Mouse (Mus musculus): ENCODE data around the gene Wdr64. TPM values are rescaled to one million over a fixed set of nuclear protein-coding genes. Genes with fewer than 3 reads are reported as not detected.

Wdr64 gene
- total and polyA plus RNA-seq, 2 experiments from 2014 or later, result not detected

GRCm38 (mm10) chr1:175673563-175674325, 24.6 kb upstream of the Wdr64 start:
- no peak overlapping the region for H3K4me3 ChIP-seq (ENCODE audit: low read length)
- 71% methylated on average over 7 of the region's 7 CpGs for WGBS
- DNase-seq (ENCODE audit: low spot score) (no peak), ATAC-seq (no peak)
- H3K36me3 ChIP-seq (ENCODE audit: insufficient read depth, low read length), result no peaks in the 10 kb centered on the region
- no peak overlapping the region for H3K27ac ChIP-seq
- no peaks in the 10 kb centered on the region for H3K9me3 ChIP-seq (ENCODE audit: low read length)
- no peak overlapping the region for H3K4me2 ChIP-seq (ENCODE audit: low read depth, low read length)
- no peak for TF ChIP-seq CTCF (IDR thresholded peaks at IDR 0.05; ENCODE audit: low read depth)
- no peaks in the 10 kb centered on the region for H3K27me3 ChIP-seq (ENCODE audit: insufficient read depth, low read length)
- no peak overlapping the region for H3K9ac ChIP-seq (replicated peaks; ENCODE audit: low read length)
- H3K4me1 ChIP-seq (ENCODE audit: insufficient read depth, low read length), result no peaks in the 10 kb centered on the region

GRCm38 (mm10) chr1:175675116-175675515, 23.3 kb upstream of the Wdr64 start:
- WGBS, result 80% methylated on average over 6 of the region's 6 CpGs
- DNase-seq (ENCODE audit: low spot score), result no peak
- Histone ChIP-seq H3K9ac (replicated peaks; ENCODE audit: low read length) (no peak overlapping the region), H3K4me3 (ENCODE audit: low read length) (no peak overlapping the region), H3K27ac (no peak overlapping the region), H3K36me3 (ENCODE audit: insufficient read depth, low read length) (no peaks in the 10 kb centered on the region), H3K9me3 (ENCODE audit: low read length) (no peaks in the 10 kb centered on the region), H3K27me3 (ENCODE audit: insufficient read depth, low read length) (no peaks in the 10 kb centered on the region), H3K4me1 (ENCODE audit: insufficient read depth, low read length) (no peaks in the 10 kb centered on the region), H3K4me2 (ENCODE audit: low read depth, low read length) (no peak overlapping the region)
- no peak for TF ChIP-seq CTCF (IDR thresholded peaks at IDR 0.05; ENCODE audit: low read depth)
- ATAC-seq, result no peak

GRCm38 (mm10) chr1:175677459-175677858, 20.9 kb upstream of the Wdr64 start:
- Histone ChIP-seq H3K9ac (replicated peaks; ENCODE audit: low read length) (no peak overlapping the region), H3K36me3 (ENCODE audit: insufficient read depth, low read length) (no peaks in the 10 kb centered on the region), H3K27me3 (ENCODE audit: insufficient read depth, low read length) (no peaks in the 10 kb centered on the region), H3K4me3 (ENCODE audit: low read length) (no peak overlapping the region), H3K27ac (no peak overlapping the region), H3K4me1 (ENCODE audit: insufficient read depth, low read length) (no peaks in the 10 kb centered on the region), H3K9me3 (ENCODE audit: low read length) (no peaks in the 10 kb centered on the region), H3K4me2 (ENCODE audit: low read depth, low read length) (no peak overlapping the region)
- 86% methylated on average over 6 of the region's 6 CpGs for WGBS
- TF ChIP-seq CTCF (IDR thresholded peaks at IDR 0.05; ENCODE audit: low read depth), result no peak
- DNase-seq (ENCODE audit: low spot score) (no peak), ATAC-seq (no peak)

- H3K9ac ChIP-seq (replicated peaks; ENCODE audit: low read length), result no peak overlapping the region
- H3K27ac ChIP-seq, result no peak overlapping the region
- H3K27me3 ChIP-seq (ENCODE audit: insufficient read depth, low read length), result no peaks in the 10 kb centered on the region
- no peaks in the 10 kb centered on the region for H3K36me3 ChIP-seq (ENCODE audit: insufficient read depth, low read length)
- no peak for TF ChIP-seq CTCF (IDR thresholded peaks at IDR 0.05; ENCODE audit: low read depth)
- H3K9me3 ChIP-seq (ENCODE audit: low read length), result no peaks in the 10 kb centered on the region
- H3K4me2 ChIP-seq (ENCODE audit: low read depth, low read length), result no peak overlapping the region
- 89% methylated on average over 6 of the region's 6 CpGs for WGBS
- DNase-seq (ENCODE audit: low spot score), result no peak
- H3K4me3 ChIP-seq (ENCODE audit: low read length), result no peak overlapping the region
- no peak for ATAC-seq
- H3K4me1 ChIP-seq (ENCODE audit: insufficient read depth, low read length), result no peaks in the 10 kb centered on the region
Measured at GRCm38 (mm10) chr1:175680995-175681394, 17.4 kb upstream of the Wdr64 start.

GRCm38 (mm10) chr1:175691686-175692245, 6.6 kb upstream of the Wdr64 start:
- H3K27me3 ChIP-seq (ENCODE audit: insufficient read depth, low read length), result no peaks in the 10 kb centered on the region
- no peak for ATAC-seq
- peaks cover 3% of the 10 kb centered on the region; the same call in 1 of the 2 replicates for H3K36me3 ChIP-seq (ENCODE audit: insufficient read depth, low read length)
- peak overlapping the region; percentile 53 for H3K4me3 ChIP-seq (ENCODE audit: low read length)
- under 1% methylated on average over 22 of the region's 22 CpGs for WGBS
- peak overlapping the region; percentile 88 for H3K4me2 ChIP-seq (ENCODE audit: low read depth, low read length)
- no peaks in the 10 kb centered on the region for H3K9me3 ChIP-seq (ENCODE audit: low read length)
- 0 out of 2 replicates have a peak, but pooled peaks cover 5% of the 10 kb centered on the region for H3K4me1 ChIP-seq (ENCODE audit: insufficient read depth, low read length)
- peak overlapping the region; percentile 83 for H3K27ac ChIP-seq
- DNase-seq (ENCODE audit: low spot score), result no peak
- peak overlapping the region; percentile 69 for H3K9ac ChIP-seq (replicated peaks; ENCODE audit: low read length)
- TF ChIP-seq CTCF (IDR thresholded peaks at IDR 0.05; ENCODE audit: low read depth), result no peak

- H3K27ac ChIP-seq, result peak within 1 kb of the TSS; percentile 83
- no peak for TF ChIP-seq CTCF (IDR thresholded peaks at IDR 0.05; ENCODE audit: low read depth)
- H3K36me3 ChIP-seq (ENCODE audit: insufficient read depth, low read length), result peaks cover under 1% of the 10 kb centered on the region; the same call in 1 of the 2 replicates
- H3K4me1 ChIP-seq (ENCODE audit: insufficient read depth, low read length), result 0 out of 2 replicates have a peak, but pooled peaks cover 5% of the 10 kb centered on the region
- peak within 1 kb of the TSS; percentile 88 for H3K4me2 ChIP-seq (ENCODE audit: low read depth, low read length)
- DNase-seq (ENCODE audit: low spot score) (peak; percentile 99), ATAC-seq (peak; percentile 97)
- peak within 1 kb of the TSS; percentile 53 for H3K4me3 ChIP-seq (ENCODE audit: low read length)
- H3K9ac ChIP-seq (replicated peaks; ENCODE audit: low read length), result peak within 1 kb of the TSS; percentile 69
- WGBS, result under 1% methylated on average over 64 of the region's 73 CpGs
- no peaks in the 10 kb centered on the region for H3K27me3 ChIP-seq (ENCODE audit: insufficient read depth, low read length)
- no peaks in the 10 kb centered on the region for H3K9me3 ChIP-seq (ENCODE audit: low read length)
Measured at GRCm38 (mm10) chr1:175692246-175692996, 6.0 kb upstream of the Wdr64 start, which contains the start of the genes Opn3 and Chml. Gene Opn3, minus strand, starts transcription at chr1:175692776. Gene Chml, minus strand, starts transcription at chr1:175692901.
